Mouse (Mus musculus) cerebellum, adult 8-10 months (tissue): ENCODE results near the gene Hmbs.
"Not testable (repeated sequence)": the region's sequence is repeated elsewhere in the genome, so short reads cannot be mapped to it uniquely, and the experiment has no call there.

ENCODE experiments used
- DNase-seq: peaks from one replicate; pipeline ENCODE4 v3.0.0; 2022

The Hmbs gene

DNA sequence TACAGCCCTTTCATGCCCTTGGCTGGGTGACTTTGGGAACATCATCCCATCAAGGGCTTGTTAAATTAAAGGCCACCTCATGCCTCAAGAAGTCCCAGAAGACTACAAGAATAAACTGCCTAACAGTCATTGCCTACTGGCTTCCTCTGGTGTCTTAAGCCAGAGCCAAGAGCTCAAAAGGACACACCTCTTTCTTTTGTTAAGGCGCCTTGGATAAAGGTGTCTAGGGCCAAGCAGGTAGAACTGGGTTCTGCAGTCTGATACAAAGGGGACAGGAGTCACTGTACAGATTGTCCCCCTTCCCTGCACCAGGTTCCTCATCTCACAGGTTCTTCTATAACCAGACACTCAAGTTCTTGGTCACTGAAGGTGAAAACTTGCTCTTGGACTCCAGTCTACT, 1.4 kb downstream of the Hmbs start:
- no peak for DNase-seq

DNA sequence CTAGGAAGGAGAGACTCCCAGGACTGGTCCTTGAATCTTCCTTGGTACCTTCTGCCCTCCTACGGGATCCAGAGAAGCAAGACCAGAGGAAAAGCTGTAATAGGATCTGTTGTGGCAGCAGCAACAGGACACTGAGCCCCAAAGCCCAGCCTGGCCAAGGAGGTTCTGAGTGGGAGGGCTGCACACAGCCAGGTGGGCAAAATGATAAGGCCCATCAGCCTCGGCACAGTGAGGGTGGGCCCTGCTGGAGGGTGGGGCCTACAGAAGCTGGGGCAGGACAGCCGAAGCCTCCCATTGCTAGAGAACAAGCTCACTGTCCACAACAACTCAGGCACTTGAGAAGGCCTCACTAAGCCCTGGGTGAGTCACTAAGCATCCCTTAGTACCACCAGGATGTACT, 1.9 kb downstream of the Hmbs start:
- DNase-seq: no peak

DNA sequence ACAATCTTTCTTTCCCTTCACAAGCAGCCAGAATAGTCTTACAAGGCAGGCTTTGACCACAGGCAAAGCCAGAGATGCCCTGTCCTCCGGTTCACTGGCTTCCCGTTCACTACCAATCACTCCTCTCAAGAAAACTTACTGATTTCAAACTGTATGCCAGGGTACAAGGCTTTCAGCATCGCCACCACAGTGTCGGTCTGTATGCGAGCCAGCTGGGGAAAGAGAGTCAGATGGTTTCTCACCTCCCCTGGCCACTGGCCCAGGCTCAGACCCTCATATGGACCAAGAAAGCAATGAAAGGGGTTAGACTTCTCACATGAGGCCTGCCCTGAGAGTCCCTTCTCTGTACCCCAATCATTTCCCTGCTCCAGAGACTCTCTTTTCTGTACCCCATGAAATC, 2.5 kb downstream of the Hmbs start:
- DNase-seq: no peak

DNA sequence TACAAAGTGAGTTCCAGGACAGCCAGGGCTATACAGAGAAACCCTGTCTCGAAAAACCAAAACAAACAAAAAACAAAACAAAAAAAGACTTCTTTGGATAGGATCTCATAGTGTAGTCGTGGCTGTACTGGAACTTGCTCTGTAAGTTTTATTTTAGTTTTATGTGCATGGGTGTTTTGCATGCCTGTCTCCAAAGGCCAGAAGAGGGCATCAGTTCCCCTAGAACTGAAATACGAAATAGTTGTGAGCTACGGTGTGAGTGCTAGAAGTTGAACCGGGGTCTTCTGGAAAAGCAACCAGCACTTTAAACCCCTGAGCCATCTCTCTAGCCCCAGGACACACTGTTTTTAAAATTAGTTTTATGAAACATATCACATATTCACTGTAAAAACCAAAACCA, 5.5 kb downstream of the Hmbs start:
- DNase-seq: no peak

DNA sequence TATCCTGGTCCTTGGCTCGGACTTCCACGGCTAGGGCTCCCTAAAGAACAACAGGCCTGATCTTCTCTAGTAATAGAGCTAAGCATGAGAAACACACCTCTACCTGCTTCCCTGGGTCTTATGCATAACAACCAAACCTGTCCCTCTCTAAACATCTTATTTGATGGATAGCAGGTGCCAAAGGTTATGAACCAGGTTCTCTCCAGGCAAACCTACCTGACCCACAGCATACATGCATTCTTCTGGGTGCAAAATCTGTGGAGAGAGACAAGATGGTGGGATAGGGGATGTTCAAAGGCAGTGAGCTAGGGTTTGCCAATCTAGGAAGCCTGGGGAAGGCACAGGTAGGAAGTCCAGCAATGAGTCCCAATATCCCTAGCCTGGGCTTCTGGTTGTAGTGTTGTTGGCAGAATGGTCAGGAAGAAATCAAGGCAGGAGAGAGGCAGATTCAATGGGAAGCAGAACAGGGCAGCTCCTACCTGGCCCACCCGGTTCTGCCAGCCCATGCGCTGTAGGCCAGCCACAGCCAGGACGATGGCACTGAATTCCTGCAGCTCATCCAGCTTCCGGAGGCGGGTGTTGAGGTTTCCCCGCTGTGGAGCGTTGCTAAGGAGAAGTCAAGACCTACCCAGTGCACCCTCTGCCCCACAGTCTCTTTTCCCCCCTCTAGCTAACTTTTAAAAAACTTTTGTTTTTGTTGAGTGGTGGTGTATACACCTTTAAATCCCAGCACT, 6.4 kb downstream of the Hmbs start:
- no peak for DNase-seq

DNA sequence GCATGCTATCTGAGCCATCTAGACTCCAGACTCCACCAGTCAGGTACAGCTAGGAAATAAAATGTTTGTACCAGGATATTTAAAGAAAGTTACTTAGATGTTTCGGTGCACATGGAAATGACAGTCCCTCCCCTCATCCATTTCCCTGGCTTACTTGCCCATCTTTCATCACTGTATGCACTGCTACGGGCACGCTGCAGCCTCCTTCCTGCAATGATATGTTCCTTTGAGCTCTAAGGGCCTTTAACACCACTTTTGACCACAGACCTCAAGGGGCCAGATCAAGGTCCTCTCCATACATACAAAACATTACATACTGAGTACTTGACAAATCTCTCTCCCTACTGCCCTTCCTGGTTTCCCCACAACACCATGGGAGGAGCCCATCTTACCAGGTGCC, 7.1 kb downstream of the Hmbs start:
- no peak for DNase-seq

DNA sequence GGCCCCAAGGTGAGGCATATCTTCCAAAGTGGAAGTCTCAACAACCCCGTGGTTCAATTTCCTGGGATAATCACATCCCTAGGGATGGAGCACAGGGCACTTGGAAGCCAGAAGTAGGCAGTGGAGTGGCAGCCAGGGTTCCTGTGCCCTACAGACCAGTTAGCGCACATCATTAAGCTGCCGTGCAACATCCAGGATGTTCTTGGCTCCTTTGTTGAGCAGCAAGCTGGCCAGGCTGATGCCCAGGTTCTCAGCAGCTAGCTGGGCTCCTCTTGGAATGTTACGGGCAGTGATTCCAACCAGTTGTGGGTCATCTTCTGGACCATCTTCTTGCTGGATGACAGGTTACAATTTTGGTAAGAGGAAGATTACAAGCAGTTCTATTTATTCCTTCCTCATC, 7.5 kb downstream of the Hmbs start:
- DNase-seq: not testable (repeated sequence)

DNA sequence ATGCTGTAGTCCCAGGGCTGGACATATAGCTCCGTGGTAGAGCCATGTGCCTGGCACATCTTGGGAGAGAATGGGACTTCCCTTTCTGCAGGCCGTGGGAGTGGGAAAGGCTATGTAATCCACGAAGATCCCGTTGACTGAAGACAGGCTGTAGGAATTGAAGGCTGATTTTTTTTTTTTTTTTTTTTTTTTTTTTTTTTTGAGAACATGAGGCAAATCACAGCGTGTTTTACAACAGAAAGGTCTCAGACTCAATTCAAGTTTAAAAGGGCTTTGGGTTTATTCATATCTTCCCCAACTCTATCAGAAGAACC, 8.0 kb downstream of the Hmbs start:
- DNase-seq: no peak

DNA sequence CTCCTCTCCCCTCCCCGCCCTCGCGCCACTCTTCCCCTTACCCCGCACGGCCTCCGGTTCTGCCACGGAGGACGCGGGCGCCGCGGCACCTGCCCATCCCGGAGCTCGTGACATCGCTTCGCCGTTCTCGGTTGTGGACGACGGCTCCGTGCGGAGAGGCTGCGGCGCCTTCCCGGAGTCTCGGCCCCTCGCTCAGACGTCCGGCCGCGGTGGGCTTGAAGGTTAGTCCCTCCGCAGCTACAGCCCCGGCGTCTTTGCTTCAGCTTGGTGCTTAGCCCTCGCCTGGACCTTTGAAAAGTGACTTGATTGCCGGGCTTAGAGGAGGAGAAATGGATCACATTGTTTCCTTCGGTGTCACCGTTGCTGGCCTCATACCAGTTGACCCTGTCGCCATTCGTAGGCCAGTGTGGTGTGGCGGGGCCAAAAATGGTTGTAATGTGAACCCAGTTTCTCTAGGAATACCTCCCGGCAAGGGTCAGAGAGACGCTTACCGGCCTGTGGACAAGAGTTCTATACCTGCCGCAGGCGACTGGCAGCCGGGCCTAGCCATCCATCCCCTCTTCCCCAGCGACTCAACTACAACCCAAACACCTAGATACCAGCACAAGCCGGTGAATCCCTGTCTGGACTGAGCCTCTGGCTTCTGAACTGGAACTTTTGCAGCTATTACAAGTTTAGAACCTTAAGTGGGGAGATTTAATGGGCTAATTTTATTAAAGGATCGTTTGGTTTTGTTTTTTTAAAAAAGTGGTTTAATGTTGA, 8.5 kb downstream of the Hmbs start:
- no peak for DNase-seq

DNA sequence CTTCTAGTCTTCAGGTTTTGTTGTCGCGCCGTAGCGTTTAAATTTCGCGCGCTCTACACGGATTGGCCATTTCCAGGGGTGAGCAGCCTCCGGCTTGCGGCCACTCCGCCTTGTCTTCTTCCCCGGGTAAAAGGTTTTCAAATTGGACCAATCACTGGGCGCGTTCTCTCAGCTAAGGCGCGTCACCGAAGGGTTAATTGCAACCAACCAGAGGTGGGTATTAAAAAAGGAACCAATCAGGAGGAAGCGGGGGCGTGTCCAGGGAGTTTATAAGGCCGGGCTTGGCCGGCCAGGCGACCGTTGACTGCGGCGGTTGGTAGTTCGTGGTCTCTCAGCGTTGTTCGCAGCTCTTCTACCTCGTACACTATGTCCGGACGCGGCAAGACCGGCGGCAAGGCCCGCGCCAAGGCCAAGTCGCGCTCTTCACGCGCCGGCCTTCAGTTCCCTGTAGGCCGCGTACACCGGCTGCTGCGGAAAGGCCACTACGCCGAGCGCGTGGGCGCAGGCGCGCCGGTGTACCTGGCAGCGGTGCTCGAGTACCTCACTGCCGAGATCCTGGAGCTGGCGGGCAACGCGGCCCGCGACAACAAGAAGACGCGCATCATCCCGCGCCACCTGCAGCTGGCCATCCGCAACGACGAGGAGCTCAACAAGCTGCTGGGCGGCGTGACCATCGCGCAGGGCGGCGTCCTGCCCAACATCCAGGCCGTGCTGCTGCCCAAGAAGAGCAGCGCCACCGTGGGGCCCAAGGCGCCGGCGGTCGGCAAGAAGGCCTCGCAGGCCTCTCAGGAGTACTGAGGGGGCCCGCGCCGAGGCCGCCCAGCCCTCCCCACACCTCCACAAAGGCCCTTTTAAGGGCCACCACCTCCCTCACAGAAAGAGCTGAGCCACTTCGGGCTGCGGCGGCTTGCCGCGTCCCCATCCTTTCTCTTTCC, 9.4 kb downstream of the Hmbs start, which contains the start of gene H2afx:
Gene H2afx, plus strand, starts transcription at position 299 of the 935 bp plus-strand sequence.
- DNase-seq: peak; percentile 98

DNA sequence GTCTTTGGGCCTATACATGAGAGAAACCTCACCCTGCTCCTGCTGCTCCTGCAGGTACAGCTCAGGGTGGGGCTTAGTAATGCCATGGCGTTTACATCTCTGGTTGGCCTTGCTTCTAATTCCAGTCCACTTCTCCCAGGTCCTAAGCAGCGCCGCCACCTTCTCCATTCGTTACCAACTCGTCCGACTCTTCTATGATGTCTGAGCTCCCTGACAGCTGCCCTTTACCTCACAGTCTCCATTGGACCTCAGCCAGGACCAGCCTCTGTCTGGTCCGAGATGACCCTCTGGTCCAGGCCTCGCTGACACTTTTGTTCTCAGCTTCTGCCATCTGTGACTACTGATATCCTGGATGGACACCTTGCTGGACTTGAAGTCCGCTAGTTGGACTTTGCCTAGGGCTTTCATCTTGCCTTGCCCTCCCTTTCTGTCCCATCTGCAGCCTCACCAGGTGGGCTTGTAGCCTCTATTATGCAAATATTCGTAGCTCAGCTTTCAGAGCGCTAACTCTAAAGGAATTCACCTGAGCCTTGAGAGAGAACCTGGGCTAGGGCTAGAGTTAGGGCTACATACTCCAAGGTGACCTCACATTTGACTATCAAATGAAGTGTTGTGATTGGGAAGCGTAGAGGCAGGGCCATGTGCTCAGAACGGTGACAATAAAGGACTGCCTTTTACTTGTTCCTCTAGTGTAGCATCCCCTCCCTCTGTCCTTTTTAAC, 10.9 kb downstream of the Hmbs start:
- no peak for DNase-seq

DNA sequence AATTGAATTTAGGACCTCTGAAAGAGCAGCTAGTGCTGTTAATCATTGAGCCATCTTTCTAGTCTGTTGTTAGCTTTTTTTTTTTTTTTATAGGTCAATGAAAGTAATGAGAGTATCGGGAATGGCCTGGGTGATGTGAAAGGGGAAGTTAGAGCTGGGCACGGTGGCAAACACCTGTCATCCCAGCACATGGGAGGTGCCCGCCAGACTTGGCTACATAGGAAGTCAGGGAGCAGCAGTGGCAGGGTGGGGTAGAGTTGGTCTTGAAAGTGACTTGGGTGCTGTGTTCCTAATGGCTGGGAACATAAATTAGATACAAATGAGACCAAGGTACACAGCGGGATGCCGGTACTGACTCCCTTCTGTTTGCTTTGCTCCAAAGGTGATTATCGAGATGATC, 13.3 kb downstream of the Hmbs start:
- DNase-seq: no peak

DNA sequence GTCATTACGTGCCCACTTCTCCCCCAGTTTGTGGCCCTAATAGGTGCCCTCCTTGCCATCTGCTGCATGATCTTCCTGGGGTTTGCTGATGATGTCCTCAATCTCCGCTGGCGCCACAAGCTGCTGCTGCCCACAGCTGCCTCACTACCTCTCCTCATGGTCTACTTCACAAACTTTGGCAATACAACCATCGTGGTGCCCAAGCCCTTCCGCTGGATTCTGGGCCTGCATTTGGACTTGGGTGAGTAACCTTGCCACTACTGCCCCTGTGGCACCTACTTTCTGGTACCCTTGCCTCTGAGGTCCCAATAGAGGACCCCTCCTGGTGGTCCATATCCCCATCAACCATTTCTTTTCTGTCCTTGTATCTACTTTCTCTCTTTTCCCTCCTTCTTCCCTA, 16.1 kb downstream of the Hmbs start:
- no peak for DNase-seq

DNA sequence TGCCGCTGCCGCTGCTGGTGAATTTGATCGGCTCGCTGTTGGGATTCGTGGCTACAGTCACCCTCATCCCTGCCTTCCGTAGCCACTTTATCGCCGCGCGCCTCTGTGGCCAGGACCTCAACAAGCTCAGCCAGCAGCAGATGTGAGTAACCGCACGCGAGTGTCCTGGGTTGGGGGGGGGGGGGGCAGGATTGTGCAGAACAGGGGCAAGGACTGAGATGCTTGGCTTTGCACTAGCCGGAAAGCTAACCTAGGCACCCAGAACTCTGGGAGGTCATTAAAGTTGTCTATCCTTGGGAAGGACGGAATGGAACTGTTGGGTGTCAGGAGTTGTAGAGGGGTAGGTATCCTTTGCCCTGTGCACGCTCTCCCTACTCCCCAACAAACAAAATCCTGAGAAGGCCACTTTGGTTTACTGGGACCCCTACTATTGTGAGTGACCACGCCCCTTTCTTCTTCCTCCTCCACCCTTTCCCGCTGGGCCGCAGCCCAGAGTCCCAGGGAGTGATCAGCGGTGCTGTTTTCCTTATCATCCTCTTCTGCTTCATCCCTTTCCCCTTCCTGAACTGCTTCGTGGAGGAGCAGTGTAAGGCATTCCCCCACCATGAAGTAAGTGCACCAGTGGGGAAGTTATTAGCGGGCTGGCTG, 16.8 kb downstream of the Hmbs start:
- no peak for DNase-seq

DNA sequence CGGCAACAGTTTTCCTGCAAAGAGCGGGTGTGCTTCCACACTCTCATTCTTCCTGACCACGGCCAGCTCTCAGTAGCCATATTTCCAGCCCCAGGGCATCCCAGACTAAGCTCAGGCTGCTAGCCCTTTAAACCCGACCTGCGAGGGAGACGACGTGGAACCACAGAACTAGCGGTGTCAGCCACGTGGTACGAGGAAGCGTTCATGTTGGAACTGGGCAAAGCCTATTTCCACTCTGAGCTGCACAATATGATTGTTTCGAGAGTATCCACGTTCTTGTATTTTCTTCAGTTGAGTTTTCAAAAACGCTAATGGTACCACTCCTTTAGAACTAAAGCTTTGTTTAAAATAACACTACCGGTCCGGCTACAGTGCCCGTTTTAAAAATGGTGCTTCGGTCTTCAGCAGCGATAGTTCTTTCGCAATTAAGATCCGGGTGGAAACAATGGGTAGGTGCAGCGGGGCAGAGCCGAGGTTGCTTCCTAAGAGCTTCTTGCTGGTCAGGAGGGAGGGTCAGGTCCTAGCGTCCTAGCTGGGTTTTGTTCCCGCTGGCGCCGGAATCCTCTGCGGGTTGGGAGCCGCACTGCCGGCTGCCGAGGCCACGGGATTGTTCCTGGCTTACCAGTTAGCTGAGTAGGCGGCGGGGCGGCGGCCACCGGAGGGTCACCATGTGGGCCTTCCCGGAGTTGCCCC, 17.5 kb downstream of the Hmbs start:
- DNase-seq: peak; percentile 85

DNA sequence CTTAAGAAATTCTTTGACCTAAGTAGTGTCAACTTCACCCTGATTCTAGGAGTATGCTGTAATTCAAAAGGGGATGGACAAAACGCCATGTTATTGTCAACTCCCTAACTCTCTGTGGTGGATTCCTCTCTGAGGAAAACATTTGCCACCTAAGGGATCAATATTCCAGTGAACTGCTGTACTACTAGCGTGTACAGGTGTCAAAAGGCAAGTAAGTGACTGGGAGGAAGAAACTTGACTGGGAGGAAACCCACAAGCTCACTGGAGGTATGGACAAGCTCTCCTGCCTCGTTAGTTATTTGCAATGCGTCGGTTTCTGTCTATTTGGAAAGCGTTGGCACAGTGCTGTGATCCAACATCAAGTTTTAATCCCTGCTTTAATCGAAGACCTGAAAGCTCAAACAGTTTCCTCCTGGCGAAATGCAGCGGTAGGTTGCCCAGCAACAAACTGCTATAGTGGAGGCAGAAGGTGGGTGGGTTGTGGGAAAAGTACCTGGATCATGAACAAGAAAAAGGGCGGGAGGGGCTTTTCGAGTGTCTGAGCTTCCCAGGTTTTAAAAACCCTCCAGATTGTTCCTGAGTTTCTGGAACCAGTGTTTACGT, 18.2 kb downstream of the Hmbs start, which contains the start of gene Dpagt1:
Gene Dpagt1, plus strand, starts transcription at position 252 of the 603 bp plus-strand sequence.
- no peak for DNase-seq

DNA sequence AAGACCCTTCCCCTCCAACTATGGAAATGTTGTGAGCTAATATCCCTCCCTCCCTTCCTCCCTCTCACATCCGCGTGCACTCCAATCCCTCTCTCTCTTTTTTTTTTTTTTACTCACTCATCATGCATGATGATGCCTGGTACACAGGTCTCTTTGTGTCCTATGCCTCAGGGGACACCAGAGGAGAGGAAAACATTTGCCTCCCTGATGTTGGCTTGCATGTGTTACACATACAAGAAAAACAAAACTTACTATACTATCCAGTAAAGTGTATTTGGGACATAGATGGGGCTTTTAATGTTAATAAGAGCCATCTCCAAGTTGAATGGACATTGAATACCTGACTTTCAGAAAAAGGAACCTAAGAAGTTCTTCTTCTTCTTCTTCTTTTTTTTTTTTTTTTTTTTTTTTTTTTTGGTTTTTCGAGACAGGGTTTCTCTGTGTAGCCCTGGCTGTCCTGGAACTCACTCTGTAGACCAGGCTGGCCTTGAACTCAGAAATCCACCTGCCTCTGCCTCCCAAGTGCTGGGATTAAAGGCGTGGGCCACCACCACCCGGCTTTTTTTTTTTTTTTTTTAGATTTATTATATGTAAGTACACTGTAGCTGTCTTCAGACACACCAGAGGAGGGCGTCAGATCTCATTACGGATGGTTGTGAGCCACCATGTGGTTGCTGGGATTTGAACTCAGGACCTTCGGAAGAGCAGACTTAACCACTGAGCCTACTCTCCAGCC, 18.8 kb downstream of the Hmbs start:
- not testable (repeated sequence) for DNase-seq

DNA sequence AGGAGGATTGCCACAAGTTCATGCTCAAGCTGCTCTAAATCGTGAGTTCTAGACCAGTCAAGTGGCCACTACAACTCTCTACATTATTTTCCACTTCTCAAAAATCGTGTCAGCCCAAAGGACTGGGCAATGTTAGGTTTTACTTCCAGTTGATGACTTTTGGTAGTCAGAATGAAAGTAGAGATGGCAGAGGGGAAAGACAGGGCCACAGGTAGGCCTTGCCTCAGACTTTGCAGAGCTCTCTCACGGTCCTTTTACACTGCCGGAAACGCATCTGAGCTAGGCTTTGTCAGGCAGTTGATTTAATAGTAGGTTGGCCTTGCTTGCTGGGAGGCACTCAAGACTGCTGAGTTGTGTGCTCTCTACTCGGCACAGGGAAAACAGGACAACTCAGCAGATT, 19.9 kb downstream of the Hmbs start:
- no peak for DNase-seq

DNA sequence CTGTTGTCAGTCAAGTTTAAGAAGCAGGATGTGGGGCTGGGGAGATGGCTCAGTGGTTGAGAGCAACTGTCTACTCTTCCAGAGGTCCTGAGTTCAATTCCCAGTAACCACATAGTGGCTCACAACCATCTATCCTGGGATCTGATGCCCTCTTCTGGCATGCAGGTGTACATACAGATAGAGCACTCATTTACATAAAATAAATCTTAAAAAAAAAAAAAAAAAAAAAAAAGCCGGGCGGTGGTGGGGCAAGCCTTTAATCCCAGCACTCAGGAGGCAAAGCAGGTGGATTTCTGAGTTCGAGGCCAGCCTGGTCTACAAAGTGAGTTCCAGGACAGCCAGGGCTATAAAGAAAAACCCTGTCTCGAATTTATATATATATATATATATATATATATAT, 20.4 kb downstream of the Hmbs start:
- DNase-seq: not testable (repeated sequence)

DNA sequence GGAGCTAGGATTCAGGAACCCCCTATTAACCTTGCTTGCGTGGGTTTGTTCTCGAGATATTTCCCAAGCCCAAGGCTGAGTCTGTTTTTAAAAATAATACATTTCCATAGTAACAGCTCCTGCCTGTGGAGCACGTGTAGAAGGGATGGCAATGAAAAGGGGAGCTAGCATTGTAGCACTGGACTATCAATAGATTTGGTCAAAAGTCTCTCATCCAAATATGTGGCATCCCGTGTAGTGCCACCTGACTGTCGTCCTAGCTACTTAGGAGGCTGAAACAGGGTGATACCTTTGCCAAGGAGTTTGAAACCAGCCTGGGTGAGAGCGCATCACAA, 23.3 kb downstream of the Hmbs start:
- no peak for DNase-seq
